Mouse (Mus musculus) myocyte (in vitro differentiated cells): ENCODE data around the gene Dact3. TPM values are rescaled to one million over a fixed set of nuclear protein-coding genes. Genes with fewer than 3 reads are reported as not detected.

Experiments
- H3K27me3 ChIP-seq: one replicate; pipeline ENCODE4 v1.6.1; 2011; ENCODE audit not compliant: control insufficient read depth, insufficient read depth, insufficient read length
- H3K36me3 ChIP-seq: one replicate; pipeline ENCODE4 v1.6.1; 2011; ENCODE audit not compliant: control insufficient read depth, insufficient read depth
- H3K4me2 ChIP-seq: one replicate; pipeline ENCODE4 v1.6.1; 2011; ENCODE audit warnings: low read depth, control low read depth
- H3K4me3 ChIP-seq: one replicate; pipeline ENCODE4 v1.5.1; 2011; ENCODE audit warnings: mild to moderate bottlenecking, control low read depth, moderate library complexity
- H3K79me2 ChIP-seq: one replicate; pipeline ENCODE4 v1.6.1; 2011; ENCODE audit not compliant: control insufficient read depth, insufficient read depth
- H3ac ChIP-seq: one replicate; pipeline ENCODE4 v1.6.1; 2011; ENCODE audit not compliant: control insufficient read depth, insufficient read length
- CEBPB ChIP-seq: IDR thresholded peaks from 2 replicates; pipeline ENCODE4 v1.6.1; 2011; ENCODE audit warnings: mild to moderate bottlenecking, moderate library complexity; ENCODE audit not compliant: poor library complexity, insufficient read depth, severe bottlenecking
- E2F4 ChIP-seq: IDR thresholded peaks from one replicate; pipeline ENCODE4 v1.6.1; 2011; ENCODE audit warnings: mild to moderate bottlenecking, control low read depth, moderate library complexity; ENCODE audit not compliant: insufficient read depth
- MAX ChIP-seq: IDR thresholded peaks from one replicate; pipeline ENCODE4 v1.6.1; 2011; ENCODE audit warnings: low read depth, mild to moderate bottlenecking, control low read depth
- MYOD1 ChIP-seq, 3 experiments: IDR thresholded peaks; one replicate each; pipeline ENCODE4 v1.6.1; 2011; ENCODE audit warnings: control low read depth in 2 of 3, low read depth in 2 of 3, mild to moderate bottlenecking in 2 of 3, moderate library complexity in 1 of 3; ENCODE audit not compliant: insufficient read length in 2 of 3, control insufficient read depth in 1 of 3
- MYOG ChIP-seq, 3 experiments: IDR thresholded peaks; one replicate each; pipeline ENCODE4 v1.6.1; 2011; ENCODE audit warnings: control low read depth in 2 of 3, low read depth in 2 of 3, mild to moderate bottlenecking in 2 of 3; ENCODE audit not compliant: insufficient read length in 2 of 3, control insufficient read depth in 1 of 3, insufficient read depth in 1 of 3
- POLR2A ChIP-seq: IDR thresholded peaks from one replicate; pipeline ENCODE4 v1.6.1; 2011; ENCODE audit warnings: low read depth, mild to moderate bottlenecking, control low read depth, moderate library complexity; ENCODE audit not compliant: insufficient read length
- POLR2AphosphoS2 ChIP-seq: IDR thresholded peaks from one replicate; pipeline ENCODE4 v1.6.1; 2011; ENCODE audit warnings: low read depth, control low read depth; ENCODE audit not compliant: insufficient read length
- REST ChIP-seq: IDR thresholded peaks from one replicate; pipeline ENCODE4 v1.6.1; 2011; ENCODE audit warnings: mild to moderate bottlenecking, control low read depth, moderate library complexity; ENCODE audit not compliant: insufficient read depth, insufficient read length
- SRF ChIP-seq: IDR thresholded peaks from one replicate; pipeline ENCODE4 v1.6.1; 2011; ENCODE audit warnings: low read depth; ENCODE audit not compliant: control insufficient read depth, insufficient read length
- TCF12 ChIP-seq: IDR thresholded peaks from one replicate; pipeline ENCODE4 v1.6.1; 2011; ENCODE audit warnings: mild to moderate bottlenecking, control low read depth; ENCODE audit not compliant: poor library complexity, insufficient read depth, severe bottlenecking
- TCF3 ChIP-seq: IDR thresholded peaks from one replicate; pipeline ENCODE4 v1.6.1; 2011; ENCODE audit warnings: low read depth, control low read depth; ENCODE audit not compliant: insufficient read length
- USF1 ChIP-seq: IDR thresholded peaks from one replicate; pipeline ENCODE4 v1.6.1; 2011; ENCODE audit warnings: low read depth, mild to moderate bottlenecking, control low read depth, moderate library complexity
- polyA plus RNA-seq: library from polyadenylated mRNA; unstranded; fragments of >200 nt; fragmentation: generic; extraction: Trizol; gene quantifications from one replicate; pipeline ENCODE4 v1.2.1, GENCODE M21; 2012; ENCODE audit warnings: missing spikeins

The Dact3 gene
- polyA plus RNA-seq, 1 experiment: 10.0 TPM

- Histone ChIP-seq H3ac (no peak overlapping the region), H3K27me3 (no peaks in the 10 kb centered on the region), H3K4me2 (no peak overlapping the region), H3K4me3 (no peak overlapping the region), H3K36me3 (peaks cover 3% of the 10 kb centered on the region), H3K79me2 (no peaks in the 10 kb centered on the region)
- no peak for TF ChIP-seq POLR2A
- TF ChIP-seq E2F4: no peak
- TF ChIP-seq REST: no peak
- TF ChIP-seq TCF12: no peak
- TF ChIP-seq MYOD1 (IDR thresholded peaks at IDR 0.05; ENCODE audit: control insufficient read depth in 1 of 3, insufficient read length in 2 of 3, low read depth in 2 of 3): no peak
- no peak for TF ChIP-seq USF1
- TF ChIP-seq POLR2AphosphoS2: no peak
- TF ChIP-seq CEBPB: no peak
- TF ChIP-seq TCF3: no peak
- no peak for TF ChIP-seq MYOG (IDR thresholded peaks at IDR 0.05; ENCODE audit: control insufficient read depth in 1 of 3, insufficient read depth in 1 of 3, insufficient read length in 2 of 3, low read depth in 2 of 3)
- no peak for TF ChIP-seq SRF
- TF ChIP-seq MAX: no peak
These were observed 36.2 kb upstream of the Dact3 start for GRCm38 (mm10) chr7:16838804-16839426.

GRCm38 (mm10) chr7:16839427-16840108 lies 35.5 kb upstream of the Dact3 start:
- TF ChIP-seq USF1 (no peak), MYOD1 (IDR thresholded peaks at IDR 0.05; ENCODE audit: control insufficient read depth in 1 of 3, insufficient read length in 2 of 3, low read depth in 2 of 3) (no peak), TCF12 (no peak), TCF3 (no peak)
- peaks cover 3% of the 10 kb centered on the region for H3K36me3 ChIP-seq

DNA sequence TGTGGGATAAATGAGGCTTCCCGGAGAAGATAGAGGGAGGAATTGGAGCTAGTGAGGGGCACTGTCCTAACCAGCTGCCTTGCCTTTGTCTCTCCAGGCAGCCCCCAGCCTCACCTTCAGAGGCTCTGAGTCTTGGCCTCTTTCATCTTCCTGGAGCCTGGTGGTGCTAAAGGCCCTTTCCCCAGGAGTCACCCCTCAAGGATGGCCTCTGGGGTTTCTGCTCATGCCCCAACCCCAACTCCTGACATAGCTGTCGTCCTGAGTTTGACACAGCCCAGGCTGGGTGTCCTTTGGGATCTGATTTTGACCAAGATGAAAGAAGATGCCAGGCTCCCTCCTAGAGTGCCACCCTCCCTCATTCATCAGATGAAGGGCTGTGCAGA lies 35.0 kb upstream of the Dact3 start:
- Histone ChIP-seq H3K36me3 (peaks cover 3% of the 10 kb centered on the region), H3K4me3 (no peak overlapping the region), H3ac (no peak overlapping the region), H3K4me2 (no peak overlapping the region), H3K79me2 (no peaks in the 10 kb centered on the region), H3K27me3 (no peaks in the 10 kb centered on the region)
- TF ChIP-seq MYOD1 (IDR thresholded peaks at IDR 0.05; ENCODE audit: control insufficient read depth in 1 of 3, insufficient read length in 2 of 3, low read depth in 2 of 3) (no peak), E2F4 (no peak), USF1 (no peak), MAX (no peak), POLR2A (no peak), MYOG (IDR thresholded peaks at IDR 0.05; ENCODE audit: control insufficient read depth in 1 of 3, insufficient read depth in 1 of 3, insufficient read length in 2 of 3, low read depth in 2 of 3) (no peak), POLR2AphosphoS2 (no peak), TCF3 (no peak), CEBPB (no peak), SRF (no peak), TCF12 (no peak), REST (no peak)

More at GRCm38 (mm10) chr7:16839427-16840108, 35.5 kb upstream of the Dact3 start:
- Histone ChIP-seq H3K79me2 (no peaks in the 10 kb centered on the region), H3K4me3 (no peak overlapping the region), H3K4me2 (no peak overlapping the region), H3ac (no peak overlapping the region), H3K27me3 (no peaks in the 10 kb centered on the region)

DNA sequence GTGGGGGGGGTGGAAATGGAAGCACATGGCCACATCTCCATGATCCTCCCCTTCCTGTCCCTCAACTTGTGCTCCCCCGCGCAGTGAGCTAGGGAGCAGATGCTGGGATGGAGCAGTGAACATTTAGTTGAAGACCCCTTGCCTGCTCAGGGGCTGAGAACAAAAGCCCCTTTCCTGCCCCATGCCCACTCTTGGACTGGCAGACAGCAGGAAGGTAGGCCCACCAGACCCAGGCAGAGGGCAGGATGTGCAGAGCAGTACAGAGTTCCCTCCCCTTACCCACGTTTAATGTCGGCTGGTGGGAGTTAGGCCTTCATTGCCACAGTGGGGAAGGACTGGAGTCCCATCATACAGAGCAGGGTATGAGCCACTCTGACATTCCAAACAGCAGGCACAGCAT lies 34.0 kb upstream of the Dact3 start:
- H3K36me3 ChIP-seq: peaks cover 3% of the 10 kb centered on the region
- no peaks in the 10 kb centered on the region for H3K27me3 ChIP-seq
- H3K4me2 ChIP-seq: no peak overlapping the region
- no peak for TF ChIP-seq POLR2A
- TF ChIP-seq MAX: no peak
- TF ChIP-seq E2F4: no peak
- TF ChIP-seq USF1: no peak
- no peak for TF ChIP-seq SRF
- no peak for TF ChIP-seq MYOG (IDR thresholded peaks at IDR 0.05; ENCODE audit: control insufficient read depth in 1 of 3, insufficient read depth in 1 of 3, insufficient read length in 2 of 3, low read depth in 2 of 3)
- no peak overlapping the region for H3K4me3 ChIP-seq
- no peaks in the 10 kb centered on the region for H3K79me2 ChIP-seq
- no peak overlapping the region for H3ac ChIP-seq
